Mouse (Mus musculus): Measurements from ENCODE around the gene Nosip.

DNA sequence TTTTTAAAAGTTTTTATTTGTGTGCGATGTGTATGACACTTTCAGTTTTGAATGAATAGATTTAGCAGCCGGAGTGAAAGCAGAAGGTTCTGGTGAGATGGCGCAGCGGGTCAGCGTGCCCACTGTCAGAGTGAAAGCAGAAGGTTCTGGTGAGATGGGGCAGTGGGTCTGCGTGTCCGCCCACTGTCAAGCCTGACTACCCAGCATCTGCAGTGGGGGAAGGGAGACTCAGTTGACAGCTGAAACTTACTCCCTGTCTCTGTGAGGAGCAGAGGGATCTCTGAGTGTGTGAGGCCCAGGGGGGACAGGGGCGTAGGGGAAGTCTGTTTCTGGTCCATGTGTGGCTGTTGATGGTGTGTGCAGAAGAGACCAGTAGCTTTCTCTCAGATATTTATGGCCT is 55.3 kb downstream of the Nosip start:
- TF ChIP-seq POLR2A (IDR thresholded peaks at IDR 0.05; ENCODE audit: control insufficient read depth, extremely low read depth, insufficient read depth, low read length, poor library complexity) (no peak), CTCF (IDR thresholded peaks at IDR 0.05; ENCODE audit: borderline replicate concordance, control insufficient read depth, extremely low read depth, insufficient read depth, low read length, poor library complexity) (no peak)
